9 mouse cellular contexts compared by ENCODE assay signal in the genomic region with DNA sequence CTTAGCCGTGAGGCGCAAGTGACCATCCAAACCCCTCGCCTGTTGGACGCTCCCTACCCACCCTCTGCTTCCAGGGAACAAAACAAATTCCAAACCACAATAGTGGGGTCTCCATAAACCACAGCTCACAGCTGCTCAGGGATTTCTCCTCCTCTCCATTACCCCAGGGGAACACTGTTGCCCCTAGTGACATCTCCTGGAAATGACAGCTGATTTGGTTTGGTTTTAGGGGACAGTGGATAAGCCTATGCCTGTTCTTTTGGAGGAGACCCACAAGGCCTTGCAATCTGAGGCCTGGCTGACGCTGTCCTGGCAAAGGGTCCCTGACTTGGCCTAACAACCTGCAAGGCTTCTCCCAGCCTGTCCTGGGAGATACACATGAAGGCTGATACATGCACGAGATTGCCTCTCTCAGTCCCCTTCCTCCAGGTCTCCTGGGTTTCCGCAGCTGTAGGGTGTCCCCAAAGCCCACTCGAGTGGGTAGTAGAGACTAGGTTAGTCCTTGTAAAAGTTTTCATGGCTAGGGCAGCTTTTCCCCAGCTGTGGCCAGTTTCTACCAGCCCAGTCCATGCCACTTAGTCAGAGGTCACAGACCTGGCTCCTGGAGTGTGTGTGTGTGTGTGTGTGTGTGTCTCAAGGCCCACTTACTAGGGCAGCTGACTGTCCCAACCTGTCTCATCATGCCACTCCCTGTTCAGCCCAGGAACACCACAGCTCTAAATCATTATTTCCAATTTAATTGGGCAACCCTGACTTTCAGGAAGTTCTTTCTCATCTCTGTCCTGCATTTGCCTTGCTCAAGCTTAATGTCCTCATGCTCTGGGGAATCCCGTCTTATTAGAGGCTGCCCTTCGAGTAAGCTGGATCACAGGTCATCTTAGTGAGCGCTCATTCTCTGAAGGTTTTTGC. TPM values are rescaled to one million over a fixed set of nuclear protein-coding genes. Genes with fewer than 3 reads are reported as not detected.
DNase-seq lines count a peak whose midpoint lies in the region; ATAC-seq and TF ChIP-seq lines count a peak whose summit lies in the region.
"Had no signal": no experiment of that assay in that cellular context is flagged by ENCODE, and none has a peak within 500 bp of the region (broad histone marks: within the 10 kb centered on the region; RNA-seq: fewer than 3 reads in every experiment).

No protein-coding gene starts in this region.

- no peaks in the 10 kb centered on the region for H3K36me3 ChIP-seq in forebrain, embryonic 16.5 days (ENCODE audit: control insufficient read depth, insufficient read depth)
- no peaks in the 10 kb centered on the region for H3K36me3 ChIP-seq in forebrain, embryonic 15.5 days
- H3K36me3 ChIP-seq in lung, embryonic 14.5 days (ENCODE audit: insufficient read depth): no peaks in the 10 kb centered on the region
- H3K36me3 ChIP-seq in splenic B cell, adult 2 months (ENCODE audit: control insufficient read depth, insufficient read depth, low read length, poor library complexity, severe bottlenecking): no peaks in the 10 kb centered on the region
- H3K36me3 ChIP-seq: midbrain, embryonic 10.5 days had no signal

- no peak overlapping the region for H3K9ac ChIP-seq in forebrain, embryonic 16.5 days (replicated peaks; ENCODE audit: low read depth, low read length)
- no peak overlapping the region for H3K9ac ChIP-seq in forebrain, embryonic 15.5 days (replicated peaks)
- H3K9ac ChIP-seq in lung, embryonic 14.5 days: no peak overlapping the region

- H3K27me3 ChIP-seq in forebrain, embryonic 16.5 days (replicated peaks; ENCODE audit: control insufficient read depth, insufficient read depth, low read length): peaks cover 14% of the 10 kb centered on the region
- peaks cover 17% of the 10 kb centered on the region for H3K27me3 ChIP-seq in forebrain, embryonic 15.5 days
- H3K27me3 ChIP-seq in lung, embryonic 14.5 days (ENCODE audit: insufficient read depth, low read length): peaks cover 10% of the 10 kb centered on the region
- H3K27me3 ChIP-seq in splenic B cell, adult 2 months (ENCODE audit: control insufficient read depth, insufficient read depth, low read length, poor library complexity, severe bottlenecking): no peaks in the 10 kb centered on the region; the same call in 1 of the 2 replicates

- WGBS in forebrain, embryonic 16.5 days: 64% methylated on average over 11 of the region's 11 CpGs
- 62% methylated on average over 11 of the region's 11 CpGs for WGBS in forebrain, embryonic 15.5 days
- 63% methylated on average over 11 of the region's 11 CpGs for WGBS in lung, embryonic 14.5 days

- TF ChIP-seq CTCF in lung, embryonic 14.5 days (IDR thresholded peaks at IDR 0.05; ENCODE audit: low read depth): peak; percentile 66

- no peaks in the 10 kb centered on the region for H3K9me3 ChIP-seq in forebrain, embryonic 16.5 days (ENCODE audit: control insufficient read depth, low read length)
- no peaks in the 10 kb centered on the region for H3K9me3 ChIP-seq in forebrain, embryonic 15.5 days
- no peaks in the 10 kb centered on the region for H3K9me3 ChIP-seq in lung, embryonic 14.5 days (ENCODE audit: low read depth, low read length)
- H3K9me3 ChIP-seq: midbrain, embryonic 10.5 days had no signal

- ATAC-seq in forebrain, embryonic 16.5 days: 0 out of 2 replicates have a peak, but pooled peaks have one; percentile 26
- no peak for ATAC-seq in forebrain, embryonic 15.5 days (replicated peaks)
- no peak for ATAC-seq in lung, embryonic 14.5 days (ENCODE audit: insufficient read depth)

- H3K4me1 ChIP-seq in forebrain, embryonic 16.5 days (replicated peaks; ENCODE audit: control insufficient read depth, insufficient read depth, low read length): peaks cover 3% of the 10 kb centered on the region
- H3K4me1 ChIP-seq in forebrain, embryonic 15.5 days: peaks cover 5% of the 10 kb centered on the region
- no peaks in the 10 kb centered on the region for H3K4me1 ChIP-seq in lung, embryonic 14.5 days (ENCODE audit: insufficient read depth)

- no peak overlapping the region for H3K4me3 ChIP-seq in forebrain, embryonic 16.5 days (replicated peaks; ENCODE audit: low read length)
- no peak overlapping the region for H3K4me3 ChIP-seq in forebrain, embryonic 15.5 days
- no peak overlapping the region for H3K4me3 ChIP-seq in lung, embryonic 14.5 days (ENCODE audit: low read depth, low read length)
- H3K4me3 ChIP-seq: midbrain, embryonic 10.5 days had no signal

- H3K4me2 ChIP-seq in forebrain, embryonic 16.5 days (ENCODE audit: low read length): no peak overlapping the region
- H3K4me2 ChIP-seq in forebrain, embryonic 15.5 days (replicated peaks): no peak overlapping the region
- no peak overlapping the region for H3K4me2 ChIP-seq in lung, embryonic 14.5 days

- peak; percentile 56 for DNase-seq in lung, embryonic 14.5 days
- no peak for DNase-seq in lung, adult 18-20 months
- peak; percentile 94 for DNase-seq in gonadal fat pad, adult 2 months (ENCODE audit: low read depth)
- peak; percentile 15 for DNase-seq in splenic B cell, adult 2 months (ENCODE audit: low read depth, low spot score)
- DNase-seq in urinary bladder, postnatal 25 days (ENCODE audit: low spot score): no peak
- DNase-seq in layer of hippocampus, adult 8-10 months (ENCODE audit: low spot score in 2 of 2): no peak

- H3K27ac ChIP-seq in forebrain, embryonic 16.5 days (ENCODE audit: low read length): no peak overlapping the region
- no peak overlapping the region for H3K27ac ChIP-seq in forebrain, embryonic 15.5 days (replicated peaks)
- no peak overlapping the region for H3K27ac ChIP-seq in lung, embryonic 14.5 days (ENCODE audit: low read depth)
- H3K27ac ChIP-seq: midbrain, embryonic 10.5 days had no signal

RNA-seq across cellular contexts. Expression of a gene that starts 4.7 kb away (rescaled TPM):
- 0.07 TPM in 1 of 2 replicates, not detected in the other for polyA plus RNA-seq in forebrain, embryonic 16.5 days (2015; fragmentation: Nextera tagmentation; extraction: Ambion mirVana)
- polyA plus RNA-seq in forebrain, embryonic 15.5 days (2015; fragmentation: Nextera tagmentation; extraction: Ambion mirVana): 0.06 and 0.10 TPM in 2 replicates
- 0.22 and 0.51 TPM in 2 replicates for polyA plus RNA-seq in lung, embryonic 14.5 days (2014; fragmentation: Nextera tagmentation; extraction: Ambion mirVana)
- polyA plus RNA-seq in gonadal fat pad, adult 2 months (2012; rRNA removed): 2.1 and 2.8 TPM in 2 replicates
- under 1 TPM in 1 of 4 experiments, not detected in 3; 0.12 TPM for total RNA-seq in layer of hippocampus, adult 8-10 months (2022)

RNA-seq across cellular contexts. Expression of a gene that starts 36.2 kb away (rescaled TPM):
- polyA plus RNA-seq in forebrain, embryonic 16.5 days (2015; fragmentation: Nextera tagmentation; extraction: Ambion mirVana): 13.2 and 18.2 TPM in 2 replicates
- 11.3 and 13.0 TPM in 2 replicates for polyA plus RNA-seq in forebrain, embryonic 15.5 days (2015; fragmentation: Nextera tagmentation; extraction: Ambion mirVana)
- polyA plus RNA-seq in lung, embryonic 14.5 days (2014; fragmentation: Nextera tagmentation; extraction: Ambion mirVana): 82.5 and 83.3 TPM in 2 replicates
- polyA plus RNA-seq in gonadal fat pad, adult 2 months (2012; rRNA removed): 150 and 179 TPM in 2 replicates
- total RNA-seq in layer of hippocampus, adult 8-10 months (2022): 10 to 100 TPM; 11.0 to 36.7 (median 21.8) TPM

Comparison
In these comparisons a context has a peak if more than half of its experiments do, and no peak if none do; other contexts are left out.
1. DNase-seq: peak in lung, embryonic 14.5 days (single experiment), gonadal fat pad, adult 2 months (single experiment) and splenic B cell, adult 2 months (single experiment); none in lung, adult 18-20 months (0 of 2), urinary bladder, postnatal 25 days (single experiment) and layer of hippocampus, adult 8-10 months (0 of 2).